Mouse (Mus musculus): ENCODE data around the gene Cntnap5a.

GRCm38 (mm10) chr1:115742556-115742955, 58.0 kb downstream of the Cntnap5a start:
- TF ChIP-seq POLR2A (IDR thresholded peaks at IDR 0.05; ENCODE audit: extremely low read depth, insufficient read depth, low read length) (no peak), CTCF (IDR thresholded peaks at IDR 0.05; ENCODE audit: extremely low read depth, insufficient read depth, low read length) (no peak)
